Mouse (Mus musculus): ENCODE measurements around the gene Upk3b.

DNA sequence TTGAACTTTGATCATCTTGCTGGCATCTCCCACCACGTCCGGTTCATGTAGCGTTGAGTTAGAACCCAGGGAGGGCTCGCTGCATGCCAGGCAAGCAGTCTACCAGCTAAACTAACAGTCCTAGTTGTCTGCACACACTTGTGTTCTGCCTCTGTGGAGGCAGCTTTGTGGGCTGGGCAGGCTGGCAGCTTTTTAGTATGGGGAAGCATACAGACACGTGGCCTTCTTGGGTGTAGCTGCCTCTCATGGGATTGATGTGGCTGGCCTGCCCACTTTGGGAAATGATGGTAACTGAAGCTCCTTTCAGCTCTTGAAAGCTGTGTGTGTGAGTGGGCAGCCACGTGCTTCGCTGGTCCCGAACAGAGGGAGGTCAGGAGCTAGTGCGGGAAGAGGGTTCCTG, 11.4 kb upstream of the Upk3b start:
- TF ChIP-seq POLR2A (IDR thresholded peaks at IDR 0.05; ENCODE audit: control insufficient read depth, extremely low read depth, insufficient read depth, low read length, poor library complexity) = no peak
- no peak for TF ChIP-seq CTCF (IDR thresholded peaks at IDR 0.05; ENCODE audit: borderline replicate concordance, control insufficient read depth, extremely low read depth, insufficient read depth, low read length, poor library complexity)
